Mouse (Mus musculus) myocyte (in vitro differentiated cells): ENCODE measurements around the gene Samd4.

Experiments
- CEBPB ChIP-seq: IDR thresholded peaks from 2 replicates; pipeline ENCODE4 v1.6.1; 2011; ENCODE audit warnings: mild to moderate bottlenecking, moderate library complexity; ENCODE audit not compliant: poor library complexity, insufficient read depth, severe bottlenecking
- POLR2A ChIP-seq: IDR thresholded peaks from one replicate; pipeline ENCODE4 v1.6.1; 2011; ENCODE audit warnings: low read depth, mild to moderate bottlenecking, control low read depth, moderate library complexity; ENCODE audit not compliant: insufficient read length

DNA sequence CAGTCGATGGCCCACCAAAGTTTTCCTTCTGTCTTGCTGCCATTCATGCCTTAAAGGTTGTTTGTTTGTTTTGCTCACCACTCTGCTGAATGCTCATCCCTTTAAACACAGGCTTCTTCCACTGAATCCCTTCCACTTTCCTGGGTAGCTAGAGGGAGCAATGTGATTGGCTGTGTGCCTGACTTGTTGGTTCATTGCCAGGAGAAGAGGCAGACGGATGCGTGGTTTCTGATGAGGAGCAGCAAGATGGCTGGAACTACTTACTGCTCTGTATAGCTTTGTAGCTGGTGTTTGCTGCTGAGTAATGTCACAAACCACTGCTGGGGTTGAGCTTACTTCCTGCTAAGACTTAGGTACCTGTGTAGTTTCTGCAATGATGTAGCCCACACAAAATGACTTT, 88.0 kb downstream of the Samd4 start:
- TF ChIP-seq POLR2A (no peak), CEBPB (no peak)
